Mouse (Mus musculus) monocyte, adult 2 months (primary cell): Measurements from ENCODE around the gene Gm9821.

Experiments
- DNase-seq, 2 experiments: peaks; one replicate each; pipeline ENCODE4 v3.0.0; 2022; ENCODE audit warnings: low spot score in 2 of 2, low read depth in 1 of 2

Gene Gm9821

DNA sequence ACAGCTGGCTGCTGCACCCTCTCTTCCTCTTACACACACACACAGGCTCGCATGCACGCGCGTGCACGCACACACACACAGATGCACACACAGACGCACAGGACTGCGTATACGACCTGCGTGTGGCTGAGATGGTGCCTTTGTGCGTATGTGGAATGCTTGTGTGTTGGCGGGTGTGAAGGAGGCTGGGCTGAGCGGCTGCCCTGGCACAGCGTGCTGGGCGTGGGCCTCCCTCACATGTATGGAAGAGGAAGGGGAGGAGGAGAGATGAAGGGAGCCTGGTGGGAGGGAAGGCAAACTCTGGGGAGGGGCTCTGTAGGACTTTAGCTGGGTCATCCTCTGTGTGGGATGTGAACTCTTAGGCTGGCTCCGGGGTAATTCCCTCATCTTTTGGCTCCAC, 20.1 kb upstream of the Gm9821 start:
- no peak for DNase-seq

DNA sequence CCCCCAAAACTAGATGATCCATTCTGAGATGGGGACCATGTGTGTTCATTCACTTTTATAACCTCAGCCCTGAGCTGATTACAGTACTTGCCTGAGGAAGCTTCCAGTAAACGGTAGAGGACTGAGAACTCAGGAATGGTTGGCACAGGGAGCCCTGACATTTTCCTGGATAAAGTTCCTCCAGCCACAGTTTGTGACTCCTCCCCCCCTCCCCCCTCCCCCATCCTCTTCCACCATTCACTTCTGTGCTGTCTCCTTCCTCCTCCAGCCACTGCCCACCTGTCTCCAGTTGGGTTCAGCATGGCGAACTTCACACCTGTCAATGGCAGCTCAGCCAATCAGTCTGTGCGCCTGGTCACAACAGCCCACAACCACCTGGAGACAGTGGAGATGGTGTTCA, 18.6 kb upstream of the Gm9821 start, which contains the start of gene Chrm4:
Gene Chrm4 (plus strand): TSS at position 301 of the 400 bp plus-strand sequence.
- DNase-seq, result no peak

DNA sequence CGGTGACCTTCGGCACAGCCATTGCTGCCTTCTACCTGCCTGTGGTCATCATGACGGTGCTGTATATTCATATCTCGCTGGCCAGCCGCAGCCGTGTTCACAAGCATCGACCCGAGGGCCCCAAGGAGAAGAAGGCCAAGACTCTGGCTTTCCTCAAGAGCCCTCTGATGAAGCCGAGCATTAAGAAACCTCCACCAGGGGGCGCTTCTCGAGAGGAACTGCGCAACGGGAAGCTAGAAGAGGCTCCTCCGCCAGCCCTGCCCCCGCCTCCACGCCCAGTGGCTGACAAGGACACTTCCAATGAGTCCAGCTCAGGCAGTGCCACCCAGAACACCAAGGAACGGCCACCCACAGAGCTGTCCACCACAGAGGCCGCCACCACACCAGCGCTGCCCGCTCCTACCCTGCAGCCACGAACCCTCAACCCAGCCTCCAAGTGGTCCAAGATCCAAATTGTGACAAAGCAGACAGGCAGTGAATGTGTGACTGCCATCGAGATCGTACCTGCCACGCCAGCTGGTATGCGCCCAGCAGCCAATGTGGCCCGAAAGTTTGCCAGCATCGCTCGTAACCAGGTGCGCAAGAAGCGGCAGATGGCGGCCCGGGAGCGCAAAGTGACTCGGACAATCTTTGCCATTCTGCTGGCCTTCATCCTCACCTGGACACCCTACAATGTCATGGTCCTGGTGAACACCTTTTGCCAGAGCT, 17.5 kb upstream of the Gm9821 start:
- DNase-seq, result peak; percentile 60 to 79

DNA sequence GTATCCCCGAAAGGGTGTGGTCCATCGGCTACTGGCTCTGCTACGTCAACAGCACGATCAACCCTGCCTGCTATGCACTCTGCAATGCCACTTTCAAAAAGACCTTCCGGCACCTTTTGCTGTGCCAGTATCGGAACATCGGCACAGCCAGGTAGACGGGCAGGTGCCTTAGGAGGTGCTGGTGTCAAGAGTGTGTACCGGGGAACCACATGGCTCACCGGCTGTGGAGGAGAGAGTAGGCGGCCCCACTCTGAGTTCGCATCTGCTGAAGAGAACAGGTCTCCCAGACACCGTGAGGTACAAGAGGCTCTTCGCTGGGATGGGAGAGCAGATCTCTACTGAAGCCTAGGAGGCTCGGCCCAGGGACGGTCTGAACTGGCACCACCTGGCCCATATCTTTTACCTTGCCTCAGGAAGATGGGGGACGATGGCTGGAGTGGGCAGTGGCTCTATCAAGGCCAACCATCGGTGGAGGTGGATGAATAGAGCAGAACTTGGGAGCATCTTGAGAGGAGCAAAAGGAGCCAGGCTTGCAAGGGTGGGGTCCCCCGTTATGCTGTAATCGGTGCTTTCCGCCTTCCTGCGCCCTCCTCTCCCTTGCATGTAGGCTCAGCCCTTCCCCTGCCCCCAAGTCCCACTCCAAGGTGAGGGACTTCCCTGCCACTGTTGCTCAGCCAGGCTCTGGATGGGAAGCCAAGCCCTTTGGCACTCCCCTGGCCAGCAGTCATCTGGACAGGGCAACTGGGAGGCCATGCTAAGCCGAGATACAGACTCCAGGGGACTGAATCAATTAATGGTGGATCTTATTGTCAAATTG, 16.8 kb upstream of the Gm9821 start:
- DNase-seq, result no peak

DNA sequence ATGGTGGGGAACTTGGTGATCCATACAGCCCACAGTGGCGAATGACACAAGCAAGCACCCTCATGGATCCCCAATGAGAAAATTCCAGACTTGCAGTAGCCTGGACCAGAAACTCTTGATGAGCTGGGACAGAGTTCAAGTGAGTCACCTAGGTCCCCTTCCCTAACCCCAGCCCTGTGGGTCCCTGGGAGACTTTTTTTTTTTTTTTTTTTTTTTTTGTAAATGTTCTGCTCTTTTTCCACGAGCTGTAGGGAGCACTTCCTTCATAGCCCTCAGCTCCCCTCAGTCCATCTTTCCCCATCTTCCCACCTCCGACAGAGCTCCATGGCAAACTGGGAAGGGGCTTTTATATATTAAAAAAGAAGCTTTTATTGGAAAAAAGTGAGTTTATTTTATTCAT, 16.0 kb upstream of the Gm9821 start:
- no peak for DNase-seq

DNA sequence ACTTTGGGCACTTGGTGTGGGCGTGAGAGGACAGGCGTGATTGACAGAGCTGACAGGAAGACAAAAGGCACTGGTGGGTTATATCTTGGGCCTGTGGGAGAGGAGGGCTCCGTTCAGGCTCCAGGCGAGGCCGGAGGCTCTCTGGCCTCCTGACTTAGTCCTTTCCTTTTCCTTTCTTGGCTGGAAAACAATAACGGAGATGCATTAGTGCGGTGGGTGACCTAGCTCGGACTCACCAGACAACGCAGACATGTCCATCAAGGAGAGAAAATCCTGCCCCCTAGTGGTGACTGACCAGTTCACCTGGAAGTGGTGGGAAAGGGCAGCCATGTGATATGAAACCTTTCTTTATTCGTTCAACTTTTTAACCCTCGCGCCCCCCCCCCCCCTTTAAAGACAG, 15.6 kb upstream of the Gm9821 start:
- DNase-seq, result no peak

DNA sequence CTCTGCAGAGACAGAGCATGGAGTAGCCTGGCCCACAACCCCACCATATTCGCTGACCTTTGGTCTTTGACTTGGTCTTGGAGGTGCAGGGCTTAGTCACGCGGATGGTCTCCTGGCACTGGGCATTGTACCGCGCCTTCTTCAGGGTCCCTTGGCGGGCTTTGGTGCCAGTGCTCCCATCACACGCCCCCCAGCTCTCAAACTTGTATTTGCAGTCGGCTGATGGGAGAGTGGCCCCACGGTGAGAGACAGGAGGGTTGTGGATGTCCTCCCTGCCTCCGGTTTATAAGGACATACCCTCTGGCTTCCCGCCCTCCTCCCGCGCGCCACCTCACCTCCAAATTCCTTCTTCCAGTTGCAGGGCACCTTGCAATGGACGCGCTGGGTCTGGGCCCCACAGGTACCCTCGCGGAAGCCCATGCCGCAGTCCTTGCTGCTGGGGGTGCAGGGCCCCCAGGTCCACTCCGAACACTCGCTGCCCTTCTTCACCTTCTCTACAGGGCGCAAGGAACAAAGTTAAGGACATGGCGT, 14.7 kb upstream of the Gm9821 start:
- DNase-seq, result no peak

DNA sequence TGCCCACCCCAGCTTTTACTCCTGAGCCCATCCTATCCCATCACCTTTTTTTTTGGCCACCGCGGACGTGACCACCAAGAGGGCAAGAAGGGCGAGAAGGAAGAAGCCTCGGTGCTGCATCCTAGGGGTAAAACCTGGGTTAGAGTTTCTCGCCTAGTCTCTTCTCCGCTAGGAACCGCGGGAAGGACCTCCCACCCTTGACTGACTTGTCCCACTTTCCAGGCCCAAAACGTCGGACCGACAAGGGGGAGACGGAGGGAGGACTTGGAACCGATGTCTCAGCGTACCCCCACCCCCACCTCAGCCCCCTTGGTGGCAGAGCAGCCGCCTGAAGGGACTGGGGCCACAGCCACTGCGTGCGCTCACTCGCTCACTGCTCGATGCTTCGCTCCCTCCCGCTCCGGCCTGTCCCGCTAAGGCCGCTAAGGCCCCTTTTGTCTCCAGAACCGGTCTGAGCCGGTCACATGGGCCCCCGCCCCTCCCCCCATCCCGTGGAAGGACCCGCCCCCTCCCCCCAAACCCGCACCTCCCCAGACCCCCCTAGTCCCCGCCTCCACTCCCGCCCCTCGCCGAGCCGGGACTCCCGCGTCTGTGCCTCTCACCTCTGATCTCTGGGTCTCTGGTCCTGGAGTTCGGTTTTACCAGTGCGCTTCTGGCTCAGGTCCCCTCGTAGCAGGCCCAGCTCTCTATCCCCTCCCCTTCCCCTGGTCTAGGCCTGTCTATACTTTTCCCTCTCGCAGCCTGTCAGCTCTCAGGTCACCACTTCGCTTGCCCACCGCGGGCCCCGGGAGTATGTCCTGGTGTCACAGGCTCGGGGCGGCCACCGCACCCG, 14.0 kb upstream of the Gm9821 start:
- DNase-seq, result no peak

DNA sequence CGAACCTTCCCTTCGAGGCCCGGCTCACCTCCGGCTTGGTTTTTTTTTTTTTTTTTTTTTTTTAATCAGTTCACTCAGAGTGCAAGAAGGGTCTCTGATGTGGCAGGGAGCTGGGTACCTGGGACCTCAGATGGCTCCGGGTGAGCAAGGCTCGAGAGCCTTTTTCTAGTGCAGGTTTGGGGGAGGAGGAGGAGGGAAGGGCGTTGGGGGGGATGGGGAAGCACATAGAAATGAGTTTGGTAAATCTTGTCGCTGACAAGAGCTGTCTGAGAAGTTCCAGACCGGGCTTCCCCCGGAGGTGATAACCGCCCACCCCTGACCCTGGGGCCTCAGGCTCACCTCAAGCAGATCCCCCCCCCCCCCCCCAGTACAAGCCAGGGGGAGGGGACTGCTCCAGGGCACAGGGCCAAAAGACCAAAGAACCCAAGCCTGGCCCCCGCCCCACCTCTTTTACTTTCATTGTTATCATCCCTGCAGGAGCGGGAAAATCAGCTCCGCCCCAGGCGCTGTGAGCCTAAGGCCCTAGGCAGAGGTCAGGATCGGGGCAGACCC, 13.3 kb upstream of the Gm9821 start, which contains the start of gene Mdk:
Gene Mdk (minus strand): TSS at position 138 of the 552 bp plus-strand sequence.
- no peak for DNase-seq

DNA sequence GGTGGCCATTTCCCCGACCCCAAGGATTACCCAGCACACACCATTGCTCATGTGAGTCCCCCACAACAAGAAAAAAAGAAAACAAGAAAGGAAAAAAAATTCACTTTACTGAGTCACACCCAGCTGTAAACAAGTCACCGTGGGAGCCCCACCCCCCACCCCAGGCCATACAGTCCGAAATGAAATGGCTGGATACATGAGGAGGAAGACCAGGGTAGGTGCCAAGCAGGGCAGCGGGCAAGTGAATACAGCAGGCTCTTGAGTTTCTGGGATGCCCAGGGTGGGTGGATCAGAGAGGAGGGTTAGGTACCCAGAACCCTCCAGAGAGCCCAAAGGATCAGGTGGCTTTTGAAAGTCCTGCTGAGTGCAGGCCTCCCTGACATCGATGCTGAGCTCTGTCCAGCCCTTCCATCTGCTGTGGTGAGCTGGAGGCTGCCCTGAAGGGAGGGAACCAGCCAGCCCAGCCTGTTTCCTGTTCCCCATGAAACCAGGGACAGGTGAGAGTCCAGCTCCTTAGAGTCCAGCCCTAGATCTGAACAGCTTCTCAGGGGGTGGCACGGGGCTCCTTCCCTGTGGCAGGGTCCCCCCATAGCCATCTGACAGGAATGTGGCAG, 12.7 kb upstream of the Gm9821 start:
- DNase-seq, result no peak

DNA sequence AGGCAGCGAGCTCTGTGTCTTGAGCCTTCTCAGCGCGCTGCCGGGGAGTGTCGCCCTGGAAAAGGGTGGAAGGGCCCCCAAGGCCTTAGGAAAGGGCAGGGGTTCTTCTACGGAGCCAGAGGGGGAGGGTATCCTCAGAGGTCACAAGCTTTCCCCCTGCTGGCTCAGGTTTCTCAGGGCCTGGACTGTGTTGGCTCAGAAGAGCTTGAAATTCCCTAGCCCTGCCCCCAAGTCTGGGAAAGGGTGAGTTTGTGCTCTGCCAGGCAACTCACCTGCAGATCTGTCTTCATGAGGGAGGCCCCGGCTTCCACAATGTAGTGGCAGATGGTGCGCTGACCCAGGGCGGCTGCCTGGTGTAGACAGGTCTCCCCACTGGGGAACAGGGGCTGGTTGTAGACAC, 12.0 kb upstream of the Gm9821 start:
- no peak for DNase-seq

DNA sequence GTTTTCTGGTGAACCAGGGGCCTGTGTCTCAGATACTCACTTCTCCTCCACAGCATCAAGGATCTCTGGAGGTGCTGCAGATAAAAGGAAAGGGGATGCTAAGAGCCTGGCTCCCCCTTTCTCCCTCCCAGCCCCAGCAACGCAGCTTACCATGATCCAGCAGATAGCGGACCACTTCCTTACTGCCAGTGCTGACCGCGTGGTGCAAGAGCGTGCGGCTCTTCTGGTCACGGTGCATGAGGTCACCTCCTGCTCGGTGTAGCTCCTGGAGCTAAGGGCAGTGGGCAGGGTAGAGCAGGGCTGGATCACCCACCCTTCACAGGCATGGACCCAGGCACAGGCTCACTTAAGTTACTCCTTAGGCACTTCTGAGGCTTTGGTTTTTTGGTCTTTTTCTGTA, 11.5 kb upstream of the Gm9821 start:
- DNase-seq, result no peak

DNA sequence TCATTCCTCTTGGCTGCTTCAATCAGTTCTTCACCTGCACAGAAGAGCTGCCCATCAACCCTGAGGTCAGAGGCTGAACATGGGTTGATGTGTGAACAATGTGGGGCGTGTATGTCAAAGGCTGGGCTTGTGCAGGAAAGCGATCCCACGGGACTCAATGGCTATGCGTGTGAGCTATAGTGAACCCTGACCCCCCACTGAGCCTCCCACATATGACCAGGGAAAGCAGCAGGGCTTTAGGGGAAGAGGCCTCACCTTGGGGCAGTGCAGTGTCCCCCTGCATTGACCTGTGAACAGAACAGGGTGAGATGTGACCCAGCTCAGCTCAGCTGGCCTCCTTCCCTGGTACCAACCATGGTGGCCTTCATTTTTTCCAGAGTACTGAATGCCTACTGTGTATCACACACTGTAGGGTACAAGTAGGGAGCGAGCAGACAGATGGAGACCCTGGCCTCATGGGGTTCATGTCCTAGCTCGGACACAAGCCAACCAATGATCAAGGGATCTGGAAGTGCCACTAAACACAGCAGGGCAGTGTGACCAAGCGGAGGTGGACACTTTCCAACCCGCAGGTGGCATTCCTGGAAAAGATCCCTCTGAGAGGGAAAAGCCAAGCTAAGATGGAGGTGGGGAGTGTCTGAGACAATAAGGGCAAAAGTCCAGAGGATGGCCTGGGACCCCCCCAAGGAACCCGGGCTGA, 10.5 kb upstream of the Gm9821 start:
- DNase-seq, result no peak

DNA sequence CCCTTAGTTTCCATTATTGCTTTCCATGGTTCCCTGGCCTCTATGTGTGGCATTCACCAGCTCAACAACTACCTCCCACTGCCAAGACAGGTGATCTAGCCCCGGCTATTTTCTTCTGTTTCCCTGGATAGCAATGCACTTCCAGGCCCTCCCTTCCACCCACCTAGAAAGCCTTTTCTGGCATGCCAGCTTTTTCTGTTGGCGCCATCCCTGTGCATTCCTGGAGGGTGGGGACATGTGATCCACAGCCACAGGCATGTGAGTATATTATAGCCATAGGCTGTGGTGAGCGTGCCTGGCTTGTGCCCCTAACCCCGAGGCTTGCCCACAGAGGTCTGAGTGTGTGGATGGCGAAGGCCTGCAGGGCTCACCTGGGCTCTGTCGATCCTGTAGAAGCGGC, 9.3 kb upstream of the Gm9821 start:
- DNase-seq, result no peak

DNA sequence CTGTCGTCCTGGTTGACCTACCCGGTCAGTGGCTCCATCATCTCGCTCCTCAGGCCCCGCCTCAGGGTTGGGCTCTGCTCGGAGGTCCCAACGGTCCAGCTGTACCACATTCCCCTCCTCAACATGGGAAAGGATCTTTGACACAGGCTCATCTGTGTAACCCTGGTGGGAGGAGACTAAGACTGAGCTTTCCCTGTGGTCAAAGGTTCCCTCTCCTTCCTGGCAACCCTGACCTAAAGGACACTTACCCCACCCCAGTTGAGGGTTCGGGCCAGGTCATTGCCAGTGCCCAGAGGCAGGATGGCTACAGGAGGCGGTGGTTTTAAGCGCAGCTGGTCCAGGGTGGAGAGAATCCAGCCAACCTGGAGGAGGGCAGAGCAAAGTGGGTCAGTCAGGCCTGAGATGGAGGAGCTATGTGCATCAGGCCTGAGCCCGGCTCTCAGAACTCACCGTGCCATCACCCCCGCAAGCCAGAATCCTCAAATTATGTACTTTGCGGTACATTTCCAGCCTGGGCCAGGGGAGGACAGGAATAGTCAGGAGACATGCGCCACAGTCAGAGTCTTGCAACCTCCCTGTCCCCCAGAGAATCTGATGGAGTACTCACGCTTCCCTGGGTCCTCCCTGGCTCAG, 6.1 kb upstream of the Gm9821 start:
- no peak for DNase-seq

DNA sequence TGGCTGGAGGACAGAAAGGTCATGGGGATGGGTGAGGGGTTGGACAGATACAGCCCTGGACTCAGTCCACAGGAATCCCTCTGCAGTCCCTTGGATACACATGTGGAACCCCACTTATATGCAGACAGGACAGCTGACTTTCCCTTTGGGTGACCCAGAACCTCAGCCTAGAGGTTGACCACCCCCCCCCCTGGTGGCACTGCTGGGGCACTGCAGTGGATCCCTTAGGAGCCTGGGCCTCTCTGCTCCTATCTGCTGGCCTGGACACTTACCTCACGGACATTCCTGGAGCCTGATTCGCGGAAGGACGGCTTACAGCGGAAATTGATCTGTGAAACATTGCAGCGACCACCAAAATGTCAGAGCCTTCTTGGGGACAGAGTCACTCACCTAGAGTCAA, 3.1 kb upstream of the Gm9821 start:
- DNase-seq, result no peak

DNA sequence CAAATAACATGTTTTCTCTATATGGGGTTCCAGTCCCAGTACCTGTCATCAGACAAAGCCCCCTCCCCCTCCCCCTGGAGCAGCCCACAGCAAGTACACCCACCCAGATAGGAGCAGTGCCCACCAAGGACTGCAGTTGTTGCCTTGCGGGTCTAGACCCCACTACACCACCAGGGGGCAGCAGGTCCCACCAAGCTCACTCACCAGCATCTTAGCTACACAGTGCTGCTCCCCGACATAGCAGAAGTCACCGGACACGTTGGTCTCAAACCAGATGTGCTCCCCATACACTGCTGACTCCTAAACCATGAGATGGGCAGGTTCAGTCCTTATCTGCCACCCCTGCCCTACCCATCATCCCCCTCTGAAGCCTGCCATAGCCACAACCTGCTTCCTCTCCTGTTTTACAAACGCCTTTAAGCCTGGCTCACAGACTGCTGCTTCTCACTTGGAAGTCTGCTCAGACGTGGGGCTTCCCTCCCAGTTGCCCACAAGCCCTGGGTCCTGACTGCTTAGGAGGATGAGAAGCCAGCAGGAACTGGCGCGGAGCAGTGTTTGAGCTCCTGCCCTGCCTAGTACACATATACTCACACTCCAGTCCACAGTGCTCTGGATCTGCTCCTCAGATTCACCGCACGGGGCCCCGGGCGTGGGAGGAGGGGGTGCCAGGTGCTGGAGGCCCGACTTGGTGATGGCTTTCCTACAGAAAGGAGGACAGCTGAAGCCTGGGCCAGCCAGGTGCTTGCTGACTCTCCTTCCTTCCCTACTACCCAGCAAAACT, 1.1 kb upstream of the Gm9821 start:
- DNase-seq, result peak in 1 of 2 experiments; percentile 66

DNA sequence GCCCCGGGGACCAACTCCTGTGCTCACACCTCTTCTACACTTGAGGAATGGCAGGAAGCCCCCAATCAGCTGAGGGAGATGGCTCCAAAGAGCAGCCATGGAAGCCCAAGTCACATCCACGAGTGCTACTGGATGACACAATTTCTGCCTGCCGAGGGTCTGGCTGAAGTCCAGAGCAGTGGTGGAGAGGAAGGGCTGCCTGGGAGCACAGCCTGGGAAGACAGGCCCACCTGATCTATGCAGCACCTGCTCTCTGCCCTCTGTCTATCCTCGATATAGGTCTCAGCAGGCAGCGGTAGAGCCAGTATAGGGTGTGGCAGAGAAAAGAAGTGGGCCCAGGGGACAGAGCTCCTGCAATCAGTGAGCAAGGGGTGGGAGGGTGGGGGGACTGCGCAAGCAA, 1.3 kb downstream of the Gm9821 start:
- DNase-seq, result no peak
